Mouse (Mus musculus): ENCODE measurements around the gene Lin7c. TPM values are rescaled to one million over a fixed set of nuclear protein-coding genes. Genes with fewer than 3 reads are reported as not detected.

The Lin7c gene
- 65.2 to 74.2 TPM (median 67.8 TPM) in 4 replicates for total RNA-seq (2023; ENCODE audit: inconsistent age)

DNA sequence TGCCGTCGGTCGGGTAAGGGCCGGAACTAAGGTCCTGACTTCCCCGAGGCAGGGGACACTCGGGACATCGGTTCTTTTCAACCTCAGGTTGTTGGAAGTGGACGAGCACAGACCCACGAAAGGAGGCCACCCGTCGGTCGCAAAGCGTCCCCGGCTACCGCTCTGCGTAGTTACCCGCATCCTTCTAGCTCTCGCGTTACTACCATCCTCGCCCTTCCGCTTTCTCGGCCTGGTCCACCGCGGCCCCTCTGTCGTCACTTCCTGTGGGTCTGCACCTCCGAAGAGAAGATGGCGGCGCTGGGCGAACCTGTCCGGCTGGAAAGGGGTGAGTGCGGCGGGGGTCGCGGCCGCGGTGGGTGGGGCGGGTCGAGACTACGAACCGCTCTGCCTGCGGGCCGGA, at the start of gene Lin7c:
TSS of gene Lin7c (plus strand) at position 257 of the 400 bp plus-strand sequence.

DNA sequence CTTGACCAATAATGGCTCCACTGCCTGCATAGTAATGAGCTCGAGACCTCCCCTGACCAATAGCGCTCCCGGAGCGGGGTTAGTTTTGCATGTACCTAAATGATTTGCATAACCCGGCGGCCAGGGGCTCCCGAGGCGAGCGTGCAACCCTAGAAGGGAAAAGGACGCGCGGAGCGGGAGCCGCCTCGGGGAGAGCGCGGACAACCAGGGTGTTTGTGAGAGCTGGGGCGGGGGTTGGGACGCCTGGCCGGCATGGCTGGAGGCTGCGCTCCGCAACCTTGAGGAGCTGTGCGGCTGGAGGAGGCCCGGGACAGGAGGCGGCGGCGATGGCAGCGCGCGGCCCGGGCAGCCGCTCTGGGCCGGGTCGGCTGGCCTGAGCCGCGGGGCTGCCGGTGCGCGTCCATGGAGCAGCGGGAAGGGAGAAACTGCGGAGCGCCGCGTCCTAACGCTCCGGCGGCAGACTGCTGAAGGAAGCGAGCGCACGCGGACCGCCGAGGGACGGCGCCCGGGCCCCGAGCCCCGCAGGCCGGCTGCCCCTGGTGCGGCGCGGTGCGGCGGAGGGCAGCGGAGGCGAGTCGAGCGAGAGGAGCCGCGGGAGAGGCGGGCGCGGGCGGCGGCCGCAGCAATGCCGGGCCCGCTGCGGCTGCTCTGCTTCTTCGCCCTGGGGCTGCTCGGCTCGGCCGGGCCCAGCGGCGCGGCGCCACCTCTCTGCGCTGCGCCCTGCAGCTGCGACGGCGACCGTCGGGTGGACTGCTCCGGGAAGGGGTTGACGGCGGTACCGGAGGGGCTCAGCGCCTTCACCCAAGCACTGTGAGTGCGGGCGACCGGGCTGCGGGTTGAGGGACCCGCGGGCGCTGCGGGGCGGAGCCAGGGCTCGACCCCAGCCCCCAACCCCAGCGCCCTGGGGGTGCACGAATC, 27.1 kb downstream of the Lin7c start, which contains the start of gene Lgr4:
TSS of gene Lgr4 (plus strand) at position 152 of the 918 bp plus-strand sequence.

Other genes with a start within 250 kb of the Lin7c start
- not detected in 4 replicates for gene Bdnf, start 216.2 kb upstream of the Lin7c start, total RNA-seq (2023; ENCODE audit: inconsistent age)
- 0.39 to 0.71 TPM (median 0.42 TPM) in 3 of 4 replicates, not detected in the other for gene Lgr4, start 26.8 kb downstream of the Lin7c start, total RNA-seq (2023; ENCODE audit: inconsistent age)
- gene Ccdc34, start 127.0 kb downstream of the Lin7c start, total RNA-seq (2023; ENCODE audit: inconsistent age), result 2.9 to 4.6 TPM (median 3.7 TPM) in 4 replicates

All from B cell, adult (primary cell).